Mouse (Mus musculus) embryonic facial prominence, embryonic 13.5 days (tissue): ENCODE results near the gene Pcdh15. TPM values are rescaled to one million over a fixed set of nuclear protein-coding genes. Genes with fewer than 3 reads are reported as not detected.

ENCODE experiments used
- ATAC-seq: fragments of 200-750 bp; cut with Nextera tagmentation; 2 replicates; pipeline ENCODE4 v1.8.0; 2017; ENCODE audit warnings: low read depth; ENCODE audit not compliant: insufficient number of reproducible peaks, insufficient read depth, low FRiP score, low TSS enrichment
- H3K27ac ChIP-seq: fragments of 300-500 bp; sonication (generic); 2 replicates; pipeline ENCODE4 v1.5.1; 2015; ENCODE audit warnings: moderate library complexity, mild to moderate bottlenecking, inconsistent platforms
- H3K27me3 ChIP-seq: fragments of 300-500 bp; sonication (generic); 2 replicates; pipeline ENCODE4 v1.6.1; 2015; ENCODE audit warnings: mild to moderate bottlenecking, inconsistent platforms
- H3K36me3 ChIP-seq: fragments of 300-500 bp; sonication (generic); 2 replicates; pipeline ENCODE4 v1.6.1; 2015; ENCODE audit warnings: mild to moderate bottlenecking, inconsistent platforms
- H3K4me1 ChIP-seq: fragments of 300-500 bp; sonication (generic); 2 replicates; pipeline ENCODE4 v1.6.1; 2015; ENCODE audit warnings: inconsistent platforms
- H3K4me2 ChIP-seq: fragments of 300-500 bp; sonication (generic); 2 replicates; pipeline ENCODE4 v1.6.1; 2015; ENCODE audit warnings: moderate library complexity, mild to moderate bottlenecking, inconsistent platforms
- H3K4me3 ChIP-seq: fragments of 300-500 bp; sonication (generic); 2 replicates; pipeline ENCODE4 v1.5.1; 2015; ENCODE audit warnings: mild to moderate bottlenecking, inconsistent platforms
- H3K9ac ChIP-seq: fragments of 300-500 bp; sonication (generic); 2 replicates; pipeline ENCODE4 v1.6.1; 2015; ENCODE audit warnings: mild to moderate bottlenecking, inconsistent platforms
- H3K9me3 ChIP-seq: fragments of 300-500 bp; sonication (generic); 2 replicates; pipeline ENCODE4 v1.6.1; 2016; ENCODE audit warnings: inconsistent platforms
- WGBS: fragments of 180-500 bp; shearing (Covaris S2); methylation state at CpG from one replicate; pipeline ENCODE4 v1.1.7; 2015; ENCODE audit warnings: mixed read lengths; 5-methylcytosine and 5-hydroxymethylcytosine counted together
- polyA plus RNA-seq: library from polyadenylated mRNA; unstranded; fragments of >200 nt; fragmentation: Nextera tagmentation; extraction: Ambion mirVana; gene quantifications from 2 replicates; pipeline ENCODE4 v1.2.1, GENCODE M21; 2015

Gene Pcdh15
- polyA plus RNA-seq, 1 experiment from 2014 or later = 6.4 TPM

- ATAC-seq = no peak
- H3K4me1 ChIP-seq = no peaks in the 10 kb centered on the region
- H3K27me3 ChIP-seq = no peaks in the 10 kb centered on the region
- H3K4me2 ChIP-seq = no peak overlapping the region
- no peaks in the 10 kb centered on the region for H3K36me3 ChIP-seq
- no peaks in the 10 kb centered on the region for H3K9me3 ChIP-seq
- H3K9ac ChIP-seq = no peak overlapping the region
- H3K4me3 ChIP-seq = no peak overlapping the region
- H3K27ac ChIP-seq = no peak overlapping the region
Observed at GRCm38 (mm10) chr10:73147543-73147942, 48.4 kb downstream of the Pcdh15 start.

DNA sequence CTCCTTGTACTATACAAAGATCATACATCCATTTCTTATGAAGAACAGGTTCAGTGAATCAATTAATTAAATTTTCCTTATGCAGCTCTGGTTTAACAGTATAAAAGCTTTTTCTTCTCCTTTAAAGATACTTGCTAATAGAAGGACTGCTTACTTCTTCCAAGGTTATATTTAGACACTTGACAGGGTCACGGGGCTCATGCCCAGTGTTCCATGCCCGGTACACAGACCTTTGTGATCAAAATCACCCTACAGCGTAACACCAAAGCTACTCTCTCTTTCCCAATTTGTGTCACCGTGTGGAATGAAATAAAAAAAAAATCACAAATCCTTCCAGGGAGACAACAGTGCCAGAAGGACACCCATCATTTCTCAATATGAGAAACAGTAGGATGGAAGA, 48.8 kb downstream of the Pcdh15 start:
- Histone ChIP-seq H3K27ac (no peak overlapping the region), H3K4me3 (no peak overlapping the region), H3K4me1 (no peaks in the 10 kb centered on the region), H3K27me3 (no peaks in the 10 kb centered on the region), H3K9me3 (no peaks in the 10 kb centered on the region), H3K9ac (no peak overlapping the region), H3K4me2 (no peak overlapping the region), H3K36me3 (no peaks in the 10 kb centered on the region)
- WGBS = 67% methylated on average over 4 of the region's 4 CpGs
- ATAC-seq = no peak

GRCm38 (mm10) chr10:73154544-73154943, 55.4 kb downstream of the Pcdh15 start:
- no peak overlapping the region for H3K4me3 ChIP-seq
- H3K9me3 ChIP-seq = no peaks in the 10 kb centered on the region
- H3K4me2 ChIP-seq = no peak overlapping the region
- no peak for ATAC-seq
- no peak overlapping the region for H3K27ac ChIP-seq
- H3K36me3 ChIP-seq = no peaks in the 10 kb centered on the region
- 86% methylated on average over 5 of the region's 5 CpGs for WGBS
- no peaks in the 10 kb centered on the region for H3K27me3 ChIP-seq
- no peak overlapping the region for H3K9ac ChIP-seq
- no peaks in the 10 kb centered on the region for H3K4me1 ChIP-seq

GRCm38 (mm10) chr10:73161757-73162156, 62.6 kb downstream of the Pcdh15 start:
- H3K27ac ChIP-seq = no peak overlapping the region
- H3K4me3 ChIP-seq = no peak overlapping the region
- 81% methylated on average over 1 of the region's 1 CpGs for WGBS
- H3K9me3 ChIP-seq = no peaks in the 10 kb centered on the region
- ATAC-seq = no peak
- no peak overlapping the region for H3K4me2 ChIP-seq
- H3K9ac ChIP-seq = no peak overlapping the region
- H3K4me1 ChIP-seq = no peaks in the 10 kb centered on the region
- no peaks in the 10 kb centered on the region for H3K27me3 ChIP-seq
- no peaks in the 10 kb centered on the region for H3K36me3 ChIP-seq

DNA sequence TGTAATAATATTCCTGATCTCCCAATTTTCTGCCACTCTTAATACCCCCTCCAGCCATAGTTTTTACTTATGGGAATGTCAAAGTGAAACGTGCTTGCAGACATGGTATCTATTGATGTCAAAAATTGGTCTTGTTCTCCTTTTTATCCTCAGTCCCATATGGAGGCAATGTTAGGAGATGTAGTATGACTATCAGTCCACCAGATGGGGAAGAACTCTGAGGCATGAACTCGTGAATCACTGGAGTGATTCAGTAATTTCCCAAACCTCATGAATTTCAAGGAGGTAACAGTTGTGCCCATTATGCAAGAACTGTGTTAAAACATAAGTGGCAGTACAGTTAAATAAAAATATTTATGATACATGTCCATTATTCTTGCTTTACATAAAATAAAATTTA, 116.9 kb downstream of the Pcdh15 start:
- Histone ChIP-seq H3K27ac (no peak overlapping the region), H3K4me1 (no peaks in the 10 kb centered on the region), H3K4me2 (no peak overlapping the region), H3K9ac (no peak overlapping the region), H3K9me3 (no peaks in the 10 kb centered on the region; the same call in 1 of the 2 replicates), H3K27me3 (no peaks in the 10 kb centered on the region), H3K4me3 (no peak overlapping the region), H3K36me3 (no peaks in the 10 kb centered on the region)
- 54% methylated on average over 2 of the region's 2 CpGs for WGBS
- no peak for ATAC-seq

GRCm38 (mm10) chr10:73242294-73242693, 143.2 kb downstream of the Pcdh15 start:
- H3K36me3 ChIP-seq = no peaks in the 10 kb centered on the region
- H3K9ac ChIP-seq = no peak overlapping the region
- no peak for ATAC-seq
- 68% methylated on average over 5 of the region's 5 CpGs for WGBS
- no peak overlapping the region for H3K4me2 ChIP-seq
- no peaks in the 10 kb centered on the region for H3K27me3 ChIP-seq
- H3K27ac ChIP-seq = no peak overlapping the region
- no peak overlapping the region for H3K4me3 ChIP-seq
- peaks cover 4% of the 10 kb centered on the region; the same call in 1 of the 2 replicates for H3K4me1 ChIP-seq
- H3K9me3 ChIP-seq = no peaks in the 10 kb centered on the region

DNA sequence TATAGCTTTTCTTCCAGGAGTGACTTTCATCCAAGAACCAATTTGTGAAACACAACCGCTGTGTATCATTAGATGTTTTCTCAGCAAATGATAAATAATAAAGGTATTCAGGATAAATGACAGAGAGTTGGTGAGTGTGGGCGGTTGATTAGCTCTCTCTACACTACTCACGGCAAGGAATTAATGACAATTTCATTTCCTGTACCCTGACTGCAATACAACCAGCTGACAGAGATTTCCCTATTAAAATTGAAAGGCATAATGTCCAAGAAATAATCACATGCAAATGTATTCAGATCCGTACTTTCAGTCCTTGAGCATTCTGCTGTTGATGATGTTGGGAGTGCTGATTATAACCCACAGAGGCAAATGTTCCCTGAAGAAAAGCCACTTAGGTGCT, 181.3 kb downstream of the Pcdh15 start:
- no peak overlapping the region for H3K4me2 ChIP-seq
- no peak overlapping the region for H3K9ac ChIP-seq
- WGBS = 87% methylated on average over 4 of the region's 4 CpGs
- H3K4me3 ChIP-seq = no peak overlapping the region
- no peak overlapping the region for H3K27ac ChIP-seq
- ATAC-seq = no peak
- H3K36me3 ChIP-seq = no peaks in the 10 kb centered on the region
- H3K27me3 ChIP-seq = no peaks in the 10 kb centered on the region
- H3K4me1 ChIP-seq = no peaks in the 10 kb centered on the region
- H3K9me3 ChIP-seq = no peaks in the 10 kb centered on the region

DNA sequence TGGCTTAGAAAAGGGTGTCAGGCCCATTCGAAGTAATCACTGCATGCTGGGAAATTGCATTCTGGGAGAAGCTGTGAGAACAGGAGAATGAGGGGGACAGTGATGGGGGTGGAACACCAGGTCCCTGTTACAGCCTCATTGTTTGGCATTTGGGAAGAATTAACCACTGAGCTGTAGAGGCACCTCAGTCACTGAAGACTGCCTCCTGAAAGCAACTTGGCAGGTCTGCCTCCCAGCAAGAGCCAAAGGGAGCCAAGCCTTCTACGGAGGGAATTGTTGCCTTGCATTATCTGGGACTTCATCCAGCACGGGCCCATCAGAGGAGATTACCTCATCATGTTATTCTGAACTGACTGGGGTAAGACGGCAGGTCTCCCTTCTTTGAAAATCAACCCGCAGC, 197.3 kb downstream of the Pcdh15 start:
- H3K4me3 ChIP-seq = no peak overlapping the region
- no peak for ATAC-seq

GRCm38 (mm10) chr10:73301951-73302350, 202.8 kb downstream of the Pcdh15 start:
- Histone ChIP-seq H3K4me1 (no peaks in the 10 kb centered on the region), H3K27me3 (no peaks in the 10 kb centered on the region), H3K9me3 (no peaks in the 10 kb centered on the region), H3K4me2 (no peak overlapping the region), H3K4me3 (no peak overlapping the region), H3K36me3 (no peaks in the 10 kb centered on the region), H3K27ac (no peak overlapping the region), H3K9ac (no peak overlapping the region)
- ATAC-seq = no peak
- WGBS = 81% methylated on average over 8 of the region's 8 CpGs

More for the DNA sequence above, 197.3 kb downstream of the Pcdh15 start:
- 58% methylated on average over 5 of the region's 5 CpGs for WGBS
- Histone ChIP-seq H3K4me2 (no peak overlapping the region), H3K27ac (no peak overlapping the region), H3K27me3 (no peaks in the 10 kb centered on the region), H3K9me3 (no peaks in the 10 kb centered on the region), H3K36me3 (no peaks in the 10 kb centered on the region), H3K4me1 (no peaks in the 10 kb centered on the region), H3K9ac (no peak overlapping the region)

GRCm38 (mm10) chr10:73306677-73307076, 207.5 kb downstream of the Pcdh15 start:
- Histone ChIP-seq H3K4me2 (no peak overlapping the region), H3K9ac (no peak overlapping the region), H3K27me3 (no peaks in the 10 kb centered on the region), H3K27ac (no peak overlapping the region), H3K9me3 (no peaks in the 10 kb centered on the region), H3K4me3 (no peak overlapping the region), H3K36me3 (no peaks in the 10 kb centered on the region), H3K4me1 (no peaks in the 10 kb centered on the region)
- 86% methylated on average over 1 of the region's 1 CpGs for whole genome bisulfite sequencing
- no peak for ATAC-seq

GRCm38 (mm10) chr10:73326861-73327260, 227.7 kb downstream of the Pcdh15 start:
- WGBS = 86% methylated on average over 7 of the region's 7 CpGs
- Histone ChIP-seq H3K4me1 (no peaks in the 10 kb centered on the region), H3K27me3 (no peaks in the 10 kb centered on the region), H3K9me3 (no peaks in the 10 kb centered on the region), H3K36me3 (no peaks in the 10 kb centered on the region), H3K9ac (no peak overlapping the region), H3K4me2 (no peak overlapping the region), H3K27ac (no peak overlapping the region), H3K4me3 (no peak overlapping the region)
- ATAC-seq = no peak

DNA sequence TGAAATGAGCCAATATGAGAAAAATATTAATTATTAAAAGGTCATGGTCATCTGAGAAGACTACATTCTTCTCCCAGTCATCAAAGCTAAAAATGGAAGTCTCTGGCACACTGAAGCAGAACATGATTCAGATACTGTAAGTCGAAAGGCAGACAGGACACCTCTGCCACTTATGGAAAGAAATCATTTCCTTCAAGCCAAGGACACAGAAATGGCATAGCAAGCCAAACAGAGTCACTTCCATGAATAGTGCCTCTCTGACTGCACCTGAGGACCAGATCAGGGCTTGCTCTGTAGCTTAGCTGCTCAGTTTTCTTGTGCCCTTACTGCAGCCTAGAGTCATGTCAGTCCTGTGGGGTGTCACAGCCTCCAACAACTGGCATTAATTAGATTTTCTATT, 234.3 kb downstream of the Pcdh15 start:
- WGBS = 90% methylated on average over 1 of the region's 1 CpGs
- H3K9me3 ChIP-seq = no peaks in the 10 kb centered on the region
- ATAC-seq = no peak
- no peak overlapping the region for H3K27ac ChIP-seq
- no peaks in the 10 kb centered on the region for H3K4me1 ChIP-seq
- no peaks in the 10 kb centered on the region for H3K36me3 ChIP-seq
- H3K4me2 ChIP-seq = no peak overlapping the region
- H3K9ac ChIP-seq = no peak overlapping the region
- H3K27me3 ChIP-seq = no peaks in the 10 kb centered on the region
- no peak overlapping the region for H3K4me3 ChIP-seq

DNA sequence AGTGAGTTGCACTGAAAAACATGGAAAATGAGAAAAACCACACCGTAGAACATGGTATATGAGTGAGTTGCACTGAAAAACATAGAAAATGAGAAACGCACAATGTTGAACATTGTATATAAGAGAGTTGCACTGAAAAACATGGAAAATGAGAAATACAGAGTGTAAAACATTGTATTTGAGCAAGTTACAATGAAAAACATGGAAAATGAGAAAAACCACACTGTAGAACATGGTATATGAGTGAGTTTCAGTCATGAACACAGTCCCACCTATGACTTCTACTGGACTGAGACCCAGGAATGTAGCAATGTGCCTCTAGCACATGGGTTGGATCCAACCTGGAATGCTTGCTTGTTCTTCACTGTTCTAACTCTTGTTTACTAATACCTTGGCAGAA, 279.9 kb downstream of the Pcdh15 start:
- Histone ChIP-seq H3K27ac (no peak overlapping the region), H3K4me2 (no peak overlapping the region), H3K9me3 (no peaks in the 10 kb centered on the region), H3K36me3 (no peaks in the 10 kb centered on the region), H3K4me3 (no peak overlapping the region), H3K9ac (no peak overlapping the region), H3K27me3 (no peaks in the 10 kb centered on the region), H3K4me1 (no peaks in the 10 kb centered on the region)
- no peak for ATAC-seq
- 70% methylated on average over 2 of the region's 2 CpGs for WGBS
